Mouse (Mus musculus) lung, embryonic 16.5 days (tissue): ENCODE results near the gene Tenm4. TPM values are rescaled to one million over a fixed set of nuclear protein-coding genes. Genes with fewer than 3 reads are reported as not detected.

ENCODE experiments used
- ATAC-seq: fragments of 200-750 bp; cut with Nextera tagmentation; 2 replicates; pipeline ENCODE4 v1.8.0; 2017; ENCODE audit warnings: low read depth, mild to moderate bottlenecking, moderate library complexity
- H3K27ac ChIP-seq: fragments of 300-500 bp; sonication (generic); 2 replicates; pipeline ENCODE4 v1.5.1; 2014; ENCODE audit warnings: mild to moderate bottlenecking, control low read depth, low read length
- H3K27me3 ChIP-seq: fragments of 300-500 bp; sonication (generic); 2 replicates; pipeline ENCODE4 v1.6.1; 2014; ENCODE audit warnings: low read depth, low read length, mixed read lengths; ENCODE audit not compliant: control insufficient read depth, insufficient read depth
- H3K36me3 ChIP-seq: fragments of 300-500 bp; sonication (generic); 2 replicates; pipeline ENCODE4 v1.6.1; 2014; ENCODE audit warnings: low read length; ENCODE audit not compliant: control insufficient read depth, insufficient read depth
- H3K4me1 ChIP-seq: fragments of 300-500 bp; sonication (generic); replicated peaks from 2 replicates; pipeline ENCODE4 v1.6.1; 2014; ENCODE audit warnings: low read length, mixed read lengths; ENCODE audit not compliant: control insufficient read depth, insufficient read depth
- H3K4me2 ChIP-seq: fragments of 300-500 bp; sonication (generic); 2 replicates; pipeline ENCODE4 v1.6.1; 2014; ENCODE audit warnings: low read depth, low read length, control low read depth
- H3K4me3 ChIP-seq: fragments of 300-500 bp; sonication (generic); 2 replicates; pipeline ENCODE4 v1.5.1; 2014; ENCODE audit warnings: mild to moderate bottlenecking, low read length, control low read depth
- H3K9ac ChIP-seq: fragments of 300-500 bp; sonication (generic); 2 replicates; pipeline ENCODE4 v1.6.1; 2014; ENCODE audit warnings: low read length, control low read depth
- H3K9me3 ChIP-seq: fragments of 300-500 bp; sonication (generic); 2 replicates; pipeline ENCODE4 v1.6.1; 2016; ENCODE audit warnings: low read length; ENCODE audit not compliant: control insufficient read depth
- WGBS: fragments of 180-500 bp; shearing (Covaris S2); extraction: QIAGEN DNeasy Blood & Tissue Kit; methylation state at CpG from one replicate; pipeline ENCODE4 v1.1.7; 2014; 5-methylcytosine and 5-hydroxymethylcytosine counted together
- polyA plus RNA-seq: library from polyadenylated mRNA; unstranded; fragments of >200 nt; fragmentation: Nextera tagmentation; extraction: Ambion mirVana; gene quantifications from 2 replicates; pipeline ENCODE4 v1.2.1, GENCODE M21; 2015

The Tenm4 gene
- polyA plus RNA-seq, 1 experiment from 2014 or later: 18.5 TPM

DNA sequence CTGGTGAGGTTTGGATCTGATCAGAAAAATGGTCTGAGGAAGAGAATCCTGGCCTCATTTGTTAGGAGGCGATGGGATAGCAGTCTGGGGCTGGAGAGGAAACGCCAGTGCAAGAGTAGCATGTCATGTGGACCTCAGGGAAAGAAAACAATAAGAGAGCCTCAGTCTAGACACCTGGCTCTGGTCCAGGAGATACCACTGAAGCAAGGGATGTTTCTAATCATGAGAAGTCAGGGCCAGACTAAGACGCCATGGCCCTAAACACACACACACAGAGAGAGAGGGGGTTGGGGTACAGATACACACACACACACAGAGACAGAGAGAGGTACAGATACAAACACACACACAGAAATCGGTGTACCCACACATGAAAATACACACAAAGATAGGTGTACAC lies 689.6 kb downstream of the Tenm4 start:
- H3K27me3 ChIP-seq: no peaks in the 10 kb centered on the region
- H3K36me3 ChIP-seq: peaks cover 5% of the 10 kb centered on the region
- peaks cover 11% of the 10 kb centered on the region; the same call in 1 of the 2 replicates for H3K4me1 ChIP-seq
- 0 out of 2 replicates have a peak overlapping the region, but pooled peaks have one; percentile 1 for H3K9ac ChIP-seq
- 42% methylated on average over 4 of the region's 4 CpGs for WGBS
- H3K9me3 ChIP-seq: no peaks in the 10 kb centered on the region
- H3K4me2 ChIP-seq: no peak overlapping the region
- peak overlapping the region; percentile 2; the same call in 1 of the 2 replicates for H3K27ac ChIP-seq
- no peak overlapping the region for H3K4me3 ChIP-seq
- peak; percentile 61 for ATAC-seq

DNA sequence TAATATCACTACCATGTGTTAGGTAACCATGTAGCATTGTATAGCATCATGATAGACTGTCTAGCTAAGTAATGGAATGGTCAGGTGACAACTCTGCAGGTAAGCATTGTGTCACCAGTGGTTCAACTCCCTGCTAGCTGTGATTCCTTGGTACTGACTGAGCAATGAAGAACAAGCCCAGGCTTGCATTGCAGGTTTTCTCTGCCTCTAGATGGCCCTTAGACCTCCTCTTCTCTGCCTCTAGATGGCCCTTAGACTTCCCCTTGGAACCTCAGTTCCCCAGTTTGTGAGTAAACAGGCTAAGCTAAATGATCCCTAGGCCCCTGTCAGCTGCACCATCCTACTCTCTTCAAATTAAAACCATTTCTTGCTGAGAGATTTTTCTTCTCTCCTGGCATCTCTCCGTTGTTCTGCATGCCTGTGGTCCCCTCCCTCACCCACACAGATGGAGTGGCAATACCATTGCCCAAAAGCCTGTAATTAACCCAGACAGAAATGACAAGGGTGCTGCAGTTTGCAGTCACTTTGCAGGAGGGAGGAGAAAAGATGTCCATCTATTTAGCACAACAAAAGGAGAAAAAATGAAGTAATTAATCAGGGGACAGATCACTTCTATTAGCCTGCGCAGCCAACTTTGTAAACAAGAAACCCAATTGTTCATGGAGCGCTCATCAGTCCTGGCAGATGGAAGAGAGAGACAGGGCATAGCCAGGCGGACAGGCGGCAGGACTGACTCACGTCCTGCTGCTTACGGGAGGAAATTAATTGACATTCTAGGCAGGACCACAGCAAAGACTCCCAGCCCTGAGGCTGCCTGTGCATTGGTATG lies 694.1 kb downstream of the Tenm4 start:
- Histone ChIP-seq H3K36me3 (peaks cover 3% of the 10 kb centered on the region; the same call in 1 of the 2 replicates), H3K4me1 (peaks cover 11% of the 10 kb centered on the region; the same call in 1 of the 2 replicates), H3K9me3 (no peaks in the 10 kb centered on the region), H3K4me2 (no peak overlapping the region), H3K27ac (no peak overlapping the region), H3K4me3 (no peak overlapping the region), H3K9ac (no peak overlapping the region; the same call in 1 of the 2 replicates), H3K27me3 (no peaks in the 10 kb centered on the region)
- ATAC-seq: peak; percentile 51
- WGBS: 53% methylated on average over 7 of the region's 7 CpGs

DNA sequence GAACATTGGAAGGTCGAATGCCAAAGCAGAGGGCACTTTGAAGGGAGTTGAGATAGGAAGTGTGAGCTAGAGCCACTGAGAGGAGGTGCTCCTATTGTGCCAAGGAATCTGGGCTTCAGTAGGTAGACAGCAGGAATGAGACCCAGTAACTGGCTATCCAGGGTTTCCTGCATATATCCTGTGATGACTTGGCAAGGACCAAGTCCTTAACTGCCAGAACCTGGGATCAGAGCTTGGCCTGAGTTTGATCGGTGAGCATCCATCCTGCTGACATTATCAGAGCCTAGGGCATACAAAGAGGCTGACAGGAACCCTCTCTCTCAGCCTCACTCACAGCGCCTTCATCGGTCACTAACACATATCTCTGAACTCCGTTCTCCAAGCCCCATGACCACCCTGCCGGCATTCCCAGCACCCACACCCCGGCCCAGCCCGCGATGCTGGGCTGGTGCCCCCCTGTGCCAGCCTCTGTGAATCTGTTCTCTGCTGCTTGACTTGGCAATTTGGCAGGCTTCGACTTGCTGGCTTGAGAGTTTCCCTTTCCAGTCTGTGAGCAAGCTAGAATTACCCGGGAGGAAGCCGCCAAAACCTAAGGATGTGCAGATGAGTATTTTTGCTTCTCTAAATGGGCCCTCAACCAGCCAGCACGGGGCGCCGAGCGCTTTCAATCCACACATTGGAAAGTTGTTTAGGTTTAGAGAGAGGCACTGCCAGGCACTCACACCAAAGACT lies 698.2 kb downstream of the Tenm4 start:
- 74% methylated on average over 16 of the region's 16 CpGs for WGBS
- peaks cover 6% of the 10 kb centered on the region; the same call in 1 of the 2 replicates for H3K36me3 ChIP-seq
- no peak overlapping the region for H3K9ac ChIP-seq
- H3K4me1 ChIP-seq: peaks cover 5% of the 10 kb centered on the region; the same call in 1 of the 2 replicates
- no peaks in the 10 kb centered on the region for H3K9me3 ChIP-seq
- H3K4me3 ChIP-seq: no peak overlapping the region
- H3K27me3 ChIP-seq: no peaks in the 10 kb centered on the region
- no peak overlapping the region for H3K27ac ChIP-seq
- peak; percentile 44; the same call in 1 of the 2 replicates for ATAC-seq
- no peak overlapping the region for H3K4me2 ChIP-seq

DNA sequence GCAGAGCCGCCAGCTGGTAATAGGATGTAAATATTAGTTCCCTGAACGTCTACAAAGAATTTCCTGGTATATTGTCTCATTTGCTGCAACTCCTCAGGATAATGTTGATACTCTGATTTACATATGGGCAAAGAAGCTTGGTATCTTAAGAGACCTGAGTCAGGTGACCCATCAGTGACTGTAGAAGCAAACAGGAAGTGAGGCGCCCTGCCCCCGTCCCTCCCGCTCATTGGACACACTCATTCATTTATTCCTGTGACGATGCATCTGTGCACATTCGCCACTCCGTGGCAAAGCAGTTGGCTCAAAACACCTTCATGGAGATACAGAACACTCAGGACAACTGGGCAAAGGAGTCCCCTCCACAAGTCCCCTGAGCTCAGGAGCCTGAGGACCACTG lies 699.4 kb downstream of the Tenm4 start:
- H3K4me2 ChIP-seq: no peak overlapping the region
- WGBS: 66% methylated on average over 8 of the region's 8 CpGs
- no peaks in the 10 kb centered on the region; the same call in 1 of the 2 replicates for H3K4me1 ChIP-seq
- no peaks in the 10 kb centered on the region for H3K9me3 ChIP-seq
- ATAC-seq: no peak
- no peak overlapping the region for H3K27ac ChIP-seq
- no peak overlapping the region for H3K9ac ChIP-seq
- no peak overlapping the region for H3K4me3 ChIP-seq
- H3K27me3 ChIP-seq: no peaks in the 10 kb centered on the region
- peaks cover 7% of the 10 kb centered on the region; the same call in 1 of the 2 replicates for H3K36me3 ChIP-seq

DNA sequence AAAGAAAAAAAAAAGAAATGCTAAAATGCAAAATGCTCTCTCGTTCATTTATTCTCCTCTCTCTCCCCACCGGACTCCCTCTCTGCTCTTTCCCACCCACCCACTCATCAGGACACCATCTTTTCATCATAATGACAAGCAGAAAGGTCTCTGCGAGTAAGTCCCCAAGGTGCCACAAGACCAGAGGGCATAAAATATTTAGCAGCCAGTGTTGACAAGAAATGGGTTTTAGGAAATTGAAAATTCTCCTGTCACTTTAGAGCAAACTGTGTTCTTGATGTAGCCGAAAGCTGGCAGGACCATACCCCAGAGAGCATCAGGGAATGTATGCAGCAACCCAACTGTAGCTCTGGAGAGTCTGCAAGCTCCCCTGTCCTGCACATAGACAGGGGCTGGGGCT lies 700.0 kb downstream of the Tenm4 start:
- no peaks in the 10 kb centered on the region; the same call in 1 of the 2 replicates for H3K4me1 ChIP-seq
- peaks cover 7% of the 10 kb centered on the region; the same call in 1 of the 2 replicates for H3K36me3 ChIP-seq
- H3K4me3 ChIP-seq: no peak overlapping the region
- no peak overlapping the region for H3K4me2 ChIP-seq
- ATAC-seq: no peak
- no peak overlapping the region for H3K27ac ChIP-seq
- H3K9ac ChIP-seq: no peak overlapping the region
- 80% methylated on average over 4 of the region's 4 CpGs for WGBS
- H3K9me3 ChIP-seq: no peaks in the 10 kb centered on the region
- H3K27me3 ChIP-seq: no peaks in the 10 kb centered on the region

DNA sequence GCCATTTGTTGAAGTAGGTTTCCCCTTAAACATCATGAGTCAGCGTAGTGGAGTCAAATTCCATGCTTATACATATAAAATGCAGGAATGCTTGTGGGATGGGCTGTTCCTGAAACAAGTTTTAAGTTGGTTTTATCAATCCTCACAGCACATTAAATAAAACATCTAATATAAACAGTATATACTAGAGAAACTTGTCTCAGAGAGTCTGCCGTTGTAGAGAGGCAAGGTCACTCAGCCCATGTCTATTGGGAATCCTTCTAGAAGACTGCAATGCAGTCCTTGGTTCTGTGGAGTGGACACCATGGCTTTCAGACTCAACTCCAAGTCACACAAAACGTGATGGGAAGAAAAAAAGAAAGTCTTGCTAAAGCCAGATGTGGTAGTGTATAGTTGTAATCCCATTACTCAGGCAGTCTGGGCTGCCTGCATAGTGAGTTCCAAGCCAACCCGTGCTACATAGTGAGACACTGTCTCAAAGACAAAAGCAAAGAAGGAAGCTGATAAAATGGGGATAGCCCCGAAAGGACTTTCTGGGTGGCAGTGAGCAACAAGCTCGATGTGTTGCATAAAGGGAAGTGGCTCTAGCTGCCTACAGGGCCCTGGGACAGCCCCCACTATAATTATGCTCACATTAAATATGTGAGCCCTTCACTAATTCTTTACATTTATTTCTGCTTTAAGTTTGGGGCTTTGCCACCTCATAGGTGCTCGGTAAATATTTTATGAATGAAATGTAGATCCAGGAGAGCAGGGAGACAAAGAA lies 707.6 kb downstream of the Tenm4 start:
- Histone ChIP-seq H3K36me3 (peaks cover 8% of the 10 kb centered on the region; the same call in 1 of the 2 replicates), H3K4me3 (no peak overlapping the region), H3K27ac (peak overlapping the region; percentile 51), H3K9ac (no peak overlapping the region), H3K4me2 (no peak overlapping the region), H3K27me3 (no peaks in the 10 kb centered on the region), H3K4me1 (no peaks in the 10 kb centered on the region; the same call in 1 of the 2 replicates), H3K9me3 (no peaks in the 10 kb centered on the region)
- ATAC-seq: peak; percentile 60
- 50% methylated on average over 7 of the region's 7 CpGs for WGBS

DNA sequence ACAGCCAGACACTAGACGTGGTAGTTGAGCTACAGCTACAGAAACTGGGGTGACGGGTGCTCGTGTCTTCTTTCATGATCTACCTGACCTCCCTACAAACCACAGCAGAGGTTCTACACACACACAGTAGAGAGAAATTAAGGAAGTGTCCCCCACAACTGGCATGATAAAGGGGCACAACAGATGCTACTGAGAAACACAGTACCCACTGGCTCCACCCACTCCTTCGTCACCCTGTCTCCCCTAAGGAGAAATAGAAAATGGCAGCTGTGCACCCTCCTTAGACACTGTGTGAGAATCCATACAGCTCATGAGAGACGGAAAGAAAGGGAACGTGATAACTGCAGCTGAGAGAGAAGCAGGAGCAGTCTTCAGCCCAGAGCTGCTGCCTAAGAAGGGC lies 708.5 kb downstream of the Tenm4 start:
- Histone ChIP-seq H3K27ac (no peak overlapping the region), H3K9ac (no peak overlapping the region), H3K36me3 (peaks cover 3% of the 10 kb centered on the region; the same call in 1 of the 2 replicates), H3K4me2 (no peak overlapping the region), H3K4me1 (no peaks in the 10 kb centered on the region; the same call in 1 of the 2 replicates), H3K4me3 (no peak overlapping the region), H3K27me3 (no peaks in the 10 kb centered on the region), H3K9me3 (no peaks in the 10 kb centered on the region)
- no peak for ATAC-seq
- 82% methylated on average over 6 of the region's 6 CpGs for WGBS

DNA sequence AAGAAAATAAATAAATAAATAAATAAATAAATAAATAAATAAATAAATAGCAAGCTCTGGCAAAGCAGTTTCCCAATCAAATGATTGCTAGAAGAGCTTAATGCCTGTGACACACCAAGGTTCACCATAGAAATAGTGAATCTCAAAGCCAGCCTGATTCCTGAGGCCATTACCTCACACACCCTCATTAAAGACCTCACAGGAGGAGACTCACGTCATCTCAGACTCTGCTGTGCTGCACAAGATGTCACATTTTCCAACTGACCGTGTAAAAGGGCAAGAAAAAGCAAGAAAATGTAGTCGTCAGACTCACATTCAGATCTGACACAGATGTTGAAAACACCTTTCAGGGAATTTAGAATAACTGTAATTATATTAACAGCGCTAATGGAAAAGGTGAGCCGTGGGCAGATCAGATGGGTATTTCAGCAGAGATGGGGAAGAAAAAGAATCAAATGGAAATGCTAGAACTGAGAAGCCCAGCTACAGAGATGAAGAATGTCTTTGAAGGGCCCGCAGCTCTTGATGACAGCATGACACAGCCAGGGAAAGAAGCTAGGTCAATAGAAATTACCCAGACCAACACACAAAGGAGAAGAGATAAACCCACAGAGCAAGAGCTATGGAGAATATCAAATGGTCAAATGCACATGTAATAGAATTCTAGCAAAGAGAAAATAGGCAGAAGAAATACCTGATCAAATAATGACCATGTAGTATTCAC lies 709.3 kb downstream of the Tenm4 start:
- Histone ChIP-seq H3K4me2 (no peak overlapping the region), H3K9ac (no peak overlapping the region), H3K27me3 (no peaks in the 10 kb centered on the region), H3K9me3 (no peaks in the 10 kb centered on the region), H3K4me3 (no peak overlapping the region), H3K4me1 (no peaks in the 10 kb centered on the region; the same call in 1 of the 2 replicates), H3K27ac (no peak overlapping the region), H3K36me3 (peaks cover 3% of the 10 kb centered on the region; the same call in 1 of the 2 replicates)
- 82% methylated on average over 6 of the region's 6 CpGs for WGBS
- ATAC-seq: no peak
